Mouse (Mus musculus): Measurements from ENCODE around the gene Ccm2.

DNA sequence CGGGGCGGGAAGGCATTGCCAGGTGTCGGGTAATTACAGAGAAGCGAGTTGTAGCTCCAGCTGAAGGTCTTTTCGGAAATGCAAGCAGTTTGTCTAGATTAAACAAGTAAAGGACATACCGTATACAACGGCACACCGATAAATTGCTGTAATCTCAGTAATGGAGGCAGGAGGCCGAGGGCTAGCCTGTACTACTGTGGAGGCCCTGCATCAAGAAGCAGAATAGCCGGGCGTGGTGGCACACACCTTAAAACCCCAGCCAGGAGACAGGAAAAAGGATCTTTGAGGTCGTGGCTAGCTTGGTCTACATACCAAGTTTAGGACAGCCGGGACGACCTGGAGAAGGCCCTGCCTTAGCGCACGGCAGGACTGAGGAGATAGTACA is 79.7 kb downstream of the Ccm2 start:
- TF ChIP-seq POLR2A (IDR thresholded peaks at IDR 0.05; ENCODE audit: extremely low read depth, insufficient read depth, low read length) (no peak), CTCF (IDR thresholded peaks at IDR 0.05; ENCODE audit: low read depth, low read length) (no peak)
